Mouse (Mus musculus) spleen, adult 2 months (tissue): ENCODE results near the gene Arfgap1.

ENCODE experiments used
- CTCF ChIP-seq: fragments of 200-500 bp; IDR thresholded peaks from 2 replicates; pipeline ENCODE4 v1.5.1; 2011; ENCODE audit warnings: mild to moderate bottlenecking, inconsistent platforms; ENCODE audit not compliant: insufficient read depth, insufficient read length, insufficient replicate concordance; ENCODE audit errors: extremely low read depth
- POLR2A ChIP-seq: fragments of 200-500 bp; IDR thresholded peaks from 2 replicates; pipeline ENCODE4 v1.6.1; 2011; ENCODE audit warnings: low read depth, low read length, inconsistent platforms

DNA sequence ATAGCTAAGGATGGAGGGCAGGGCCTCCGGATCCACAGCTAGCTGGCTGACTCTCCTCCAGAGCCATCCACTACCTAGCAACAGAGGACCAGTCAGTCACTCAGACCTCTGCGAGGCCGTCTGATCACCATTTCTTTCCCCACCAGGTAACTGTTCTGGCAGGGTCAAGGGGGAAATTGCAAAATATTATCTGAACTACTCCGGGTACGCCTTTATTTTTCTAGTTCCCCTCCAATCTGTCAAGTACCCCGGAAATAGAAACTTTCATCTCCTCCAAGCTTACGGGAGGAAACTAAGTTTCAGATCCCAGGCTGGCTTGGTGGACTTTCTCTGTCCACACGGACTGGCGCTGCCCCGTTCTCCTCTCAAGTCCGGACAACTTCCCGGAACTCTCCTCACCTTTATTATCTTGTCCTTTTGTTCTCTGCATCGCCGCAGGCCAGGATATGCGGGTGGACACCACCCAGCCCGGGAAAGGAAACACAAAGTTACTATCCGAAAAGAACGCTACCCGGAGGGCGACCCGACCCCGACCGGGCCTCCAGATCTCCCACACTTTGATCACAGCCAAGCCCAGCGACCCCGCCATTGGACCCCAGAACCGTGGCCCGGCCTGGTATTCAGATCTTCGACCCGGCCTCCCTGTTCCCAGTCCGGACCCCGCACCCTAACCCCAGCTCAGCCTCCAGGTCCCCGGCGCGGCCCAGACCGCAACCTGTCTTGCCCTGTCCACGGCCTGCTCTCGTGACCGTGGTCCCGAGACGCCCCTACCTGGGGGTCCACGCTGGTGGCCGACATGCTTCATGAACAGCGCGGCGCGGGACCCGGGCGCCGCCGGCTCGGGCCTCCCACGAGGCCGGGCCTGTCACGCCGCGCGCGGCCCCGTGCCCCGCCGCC, 46.9 kb upstream of the Arfgap1 start:
- TF ChIP-seq POLR2A: no peak
- no peak for TF ChIP-seq CTCF
